In genomic region chr17:34285371-34285770, GRCm38 (mm10) we compare ENCODE assay signal across 29 mouse cellular contexts. TPM values are rescaled to one million over a fixed set of nuclear protein-coding genes. Genes with fewer than 3 reads are reported as not detected.
DNase-seq lines count a peak whose midpoint lies in the region.
"Had no signal": no experiment of that assay in that cellular context is flagged by ENCODE, and none has a peak within 500 bp of the region (broad histone marks: within the 10 kb centered on the region; RNA-seq: fewer than 3 reads in every experiment).

No protein-coding gene starts in this region.

- H3K4me1 ChIP-seq in heart, embryonic 10.5 days, result no peaks in the 10 kb centered on the region
- H3K4me1 ChIP-seq in brown adipose tissue, adult 24 weeks (ENCODE audit: control insufficient read depth, insufficient read depth, insufficient read length, low read length), result no peaks in the 10 kb centered on the region
- H3K4me1 ChIP-seq: embryonic facial prominence, embryonic 10.5 days; embryonic facial prominence, embryonic 13.5 days; forebrain, embryonic 15.5 days; heart, embryonic 13.5 days had no signal

- 71% methylated on average over 4 of the region's 4 CpGs for WGBS in heart, embryonic 10.5 days

- no peaks in the 10 kb centered on the region for H3K36me3 ChIP-seq in heart, embryonic 10.5 days
- H3K36me3 ChIP-seq: embryonic facial prominence, embryonic 10.5 days; embryonic facial prominence, embryonic 13.5 days; forebrain, embryonic 12.5 days; forebrain, embryonic 15.5 days; heart, embryonic 13.5 days had no signal

- H3K27ac ChIP-seq in heart, embryonic 10.5 days, result no peak overlapping the region
- no peak overlapping the region for H3K27ac ChIP-seq in brown adipose tissue, adult 24 weeks (replicated peaks; ENCODE audit: low read depth, low read length)
- H3K27ac ChIP-seq: embryonic facial prominence, embryonic 10.5 days; embryonic facial prominence, embryonic 13.5 days; forebrain, embryonic 12.5 days; forebrain, embryonic 15.5 days; heart, embryonic 13.5 days; hindbrain, embryonic 14.5 days; hindbrain, postnatal 0 days had no signal

- no peak overlapping the region for H3K4me3 ChIP-seq in heart, embryonic 10.5 days
- peak overlapping the region; percentile 31; the same call in 1 of the 2 replicates for H3K4me3 ChIP-seq in brown adipose tissue, adult 24 weeks (ENCODE audit: insufficient read depth, low read depth, low read length)
- H3K4me3 ChIP-seq: embryonic facial prominence, embryonic 10.5 days; embryonic facial prominence, embryonic 13.5 days; erythroblast, embryonic 14.5 days; forebrain, embryonic 12.5 days; forebrain, embryonic 15.5 days; heart, embryonic 13.5 days had no signal

- H3K27me3 ChIP-seq in heart, embryonic 10.5 days (ENCODE audit: insufficient read depth, poor library complexity, severe bottlenecking), result peaks cover 22% of the 10 kb centered on the region; the same call in 1 of the 2 replicates
- H3K27me3 ChIP-seq: forebrain, embryonic 12.5 days; forebrain, embryonic 15.5 days had no signal

- H3K9me3 ChIP-seq in heart, embryonic 10.5 days, result no peaks in the 10 kb centered on the region
- H3K9me3 ChIP-seq: embryonic facial prominence, embryonic 10.5 days; embryonic facial prominence, embryonic 13.5 days; forebrain, embryonic 12.5 days; forebrain, embryonic 15.5 days; heart, embryonic 13.5 days had no signal

- DNase-seq in heart, adult 11 months, result peak; percentile 79
- no peak for DNase-seq in heart, embryonic 10.5 days (ENCODE audit: low spot score)
- DNase-seq in B cell, adult 2 months, result peak; percentile 62 to 68
- no peak for DNase-seq in layer of hippocampus, postnatal 14 days (ENCODE audit: low spot score in 2 of 2)
- DNase-seq in adrenal gland, postnatal 14 days, result no peak
- DNase-seq: cerebellum, adult 11 months; cerebellum, adult 2 months; cerebellum, adult 9-11 months; cerebellum, postnatal 36 days; gastrocnemius, postnatal 10 days; gastrocnemius, postnatal 36 days; heart, adult 18-20 months had no signal

RNA-seq across cellular contexts. Expression of gene H2-Aa, which starts 2.3 kb away (rescaled TPM):
- 0.11 TPM in 1 of 2 replicates, not detected in the other for polyA plus RNA-seq in heart, embryonic 10.5 days (2016; fragmentation: Nextera tagmentation; extraction: Ambion mirVana)
- 181 and 183 TPM in 2 replicates for polyA plus RNA-seq in brown adipose tissue, adult 24 weeks (2012; ENCODE audit: insufficient read depth, insufficient read length, missing spikeins)
- 1 to 10 TPM in 1 of 2 experiments, under 1 TPM in 1; 0.93 to 2.1 TPM for total RNA-seq in layer of hippocampus, postnatal 14 days (2021)
- total RNA-seq in adrenal gland, postnatal 14 days (2021), result 21.7 and 108 TPM in 2 replicates
- total RNA-seq: MEL had no signal
- polyA plus RNA-seq: embryonic facial prominence, embryonic 10.5 days; erythroblast, embryonic 14.5 days; forebrain, embryonic 12.5 days; forebrain, embryonic 15.5 days; hindbrain, embryonic 11.5 days had no signal

RNA-seq across cellular contexts. Expression of gene H2-Eb1, which starts 20.3 kb away (rescaled TPM):
- polyA plus RNA-seq in heart, embryonic 10.5 days (2016; fragmentation: Nextera tagmentation; extraction: Ambion mirVana), result 1.4 TPM in 2 replicates
- 93.0 and 109 TPM in 2 replicates for polyA plus RNA-seq in brown adipose tissue, adult 24 weeks (2012; ENCODE audit: insufficient read depth, insufficient read length, missing spikeins)
- total RNA-seq in layer of hippocampus, postnatal 14 days (2021), result 1 to 10 TPM; 1.8 to 2.1 TPM
- total RNA-seq in adrenal gland, postnatal 14 days (2021), result 22.8 and 92.3 TPM in 2 replicates
- polyA plus RNA-seq: erythroblast, embryonic 14.5 days had no signal

RNA-seq across cellular contexts. Expression of gene H2-Ab1, which starts 27.9 kb away (rescaled TPM):
- polyA plus RNA-seq in heart, embryonic 10.5 days (2016; fragmentation: Nextera tagmentation; extraction: Ambion mirVana), result 13.2 and 14.6 TPM in 2 replicates
- polyA plus RNA-seq in brown adipose tissue, adult 24 weeks (2012; ENCODE audit: insufficient read depth, insufficient read length, missing spikeins), result 71.7 and 90.6 TPM in 2 replicates
- 1 to 10 TPM; 2.3 to 2.7 TPM for total RNA-seq in layer of hippocampus, postnatal 14 days (2021)
- 19.8 and 71.0 TPM in 2 replicates for total RNA-seq in adrenal gland, postnatal 14 days (2021)
- total RNA-seq: MEL had no signal

RNA-seq across cellular contexts. Expression of gene H2-Eb2, which starts 40.1 kb away (rescaled TPM):
- not detected in 2 replicates for polyA plus RNA-seq in heart, embryonic 10.5 days (2016; fragmentation: Nextera tagmentation; extraction: Ambion mirVana)
- not detected in 2 replicates for polyA plus RNA-seq in brown adipose tissue, adult 24 weeks (2012; ENCODE audit: insufficient read depth, insufficient read length, missing spikeins)
- total RNA-seq in layer of hippocampus, postnatal 14 days (2021), result not detected
- 1.1 TPM in 1 of 2 replicates, not detected in the other for total RNA-seq in adrenal gland, postnatal 14 days (2021)
- total RNA-seq: adrenal gland, adult 2 months; adrenal gland, postnatal 25 days; gastrocnemius, adult 18-20 months; gastrocnemius, postnatal 10 days; gastrocnemius, postnatal 36 days; heart, postnatal 4 days; MEL had no signal
- polyA plus RNA-seq: cortical plate, adult 2 months; embryonic facial prominence, embryonic 10.5 days; embryonic facial prominence, embryonic 13.5 days; erythroblast, embryonic 14.5 days; forebrain, embryonic 12.5 days; heart, embryonic 13.5 days; hindbrain, embryonic 11.5 days; intestine, embryonic 16.5 days had no signal

RNA-seq across cellular contexts. Expression of gene H2-Ob, which starts 46.7 kb away (rescaled TPM):
- not detected in 2 replicates for polyA plus RNA-seq in heart, embryonic 10.5 days (2016; fragmentation: Nextera tagmentation; extraction: Ambion mirVana)
- 0.55 and 2.1 TPM in 2 replicates for polyA plus RNA-seq in brown adipose tissue, adult 24 weeks (2012; ENCODE audit: insufficient read depth, insufficient read length, missing spikeins)
- total RNA-seq in layer of hippocampus, postnatal 14 days (2021), result under 1 TPM in 1 of 2 experiments, not detected in 1; 0.69 TPM
- 1.3 and 16.6 TPM in 2 replicates for total RNA-seq in adrenal gland, postnatal 14 days (2021)
- polyA plus RNA-seq: embryonic facial prominence, embryonic 10.5 days; embryonic facial prominence, embryonic 13.5 days; erythroblast, embryonic 14.5 days; forebrain, embryonic 12.5 days; forebrain, embryonic 15.5 days; heart, embryonic 13.5 days; hindbrain, embryonic 11.5 days; hindbrain, embryonic 14.5 days had no signal

Comparison
In these comparisons a context has a peak if more than half of its experiments do, and no peak if none do; other contexts are left out.
1. DNase-seq: peak in heart, adult 11 months (single experiment) and B cell, adult 2 months (2 of 2); none in heart, embryonic 10.5 days (single experiment), layer of hippocampus, postnatal 14 days (0 of 2) and adrenal gland, postnatal 14 days (single experiment).